Mouse (Mus musculus) cerebellum, adult 2 months (tissue): ENCODE data around the gene Akap2.

Experiments used
- CTCF ChIP-seq: fragments of 200-500 bp; IDR thresholded peaks from 2 replicates; pipeline ENCODE4 v1.5.1; 2011; ENCODE audit warnings: low read depth, mild to moderate bottlenecking, control low read depth, low read length, moderate library complexity, borderline replicate concordance; ENCODE audit not compliant: insufficient read depth
- POLR2A ChIP-seq: fragments of 200-500 bp; IDR thresholded peaks from 2 replicates; pipeline ENCODE4 v1.6.1; 2011; ENCODE audit warnings: low read length, control low read depth, borderline replicate concordance; ENCODE audit not compliant: insufficient read depth

GRCm38 (mm10) chr4:57804902-57805301 lies 87.4 kb downstream of the Akap2 start:
- TF ChIP-seq POLR2A (no peak), CTCF (no peak)
